Mouse (Mus musculus) CD4-positive naive resting alpha-beta T cell, adult 57 days (primary cell): ENCODE measurements around the gene Olfr706. TPM values are rescaled to one million over a fixed set of nuclear protein-coding genes. Genes with fewer than 3 reads are reported as not detected.

Source experiments
- total RNA-seq: library from RNA; stranded (reverse); gene quantifications from one replicate; pipeline ENCODE4 v1.2.4, GENCODE M21; 2023

The Olfr706 gene
- not detected for total RNA-seq

GRCm38 (mm10) chr7:106888062-106888461 is at the start of gene Olfr706:
Gene Olfr706, minus strand, starts transcription at chr7:106888162.

GRCm38 (mm10) chr7:106932119-106932518 is 44.2 kb upstream of the Olfr706 start, which contains the start of gene Olfr709-ps1:
Gene Olfr709-ps1, minus strand, starts transcription at chr7:106932219.

DNA sequence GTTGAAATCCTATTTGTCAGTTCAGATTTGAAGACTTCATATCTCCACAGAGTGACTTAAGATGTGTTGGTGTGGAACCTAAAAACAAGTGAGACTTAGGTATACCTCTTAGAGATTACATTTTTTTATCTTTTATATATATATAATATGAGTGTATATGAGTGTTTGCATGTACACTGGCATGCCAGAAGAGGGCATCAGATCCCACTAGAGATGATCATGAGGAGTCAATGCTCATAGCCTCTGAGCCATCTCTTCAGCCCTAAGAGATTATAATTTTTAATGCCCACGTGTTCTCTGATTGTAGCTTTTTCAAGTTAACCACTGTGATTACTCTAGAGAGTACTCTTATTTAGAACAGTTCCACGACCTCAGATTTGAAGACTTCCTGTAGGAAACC is 19.7 kb upstream of the Olfr706 start, which contains the start of gene Olfr1532-ps1:
Gene Olfr1532-ps1, plus strand, starts transcription at position 326 of the 400 bp plus-strand sequence.

GRCm38 (mm10) chr7:106901141-106901540 is 13.2 kb upstream of the Olfr706 start, which contains the start of gene Olfr707:
Gene Olfr707, minus strand, starts transcription at chr7:106901241.

GRCm38 (mm10) chr7:106876791-106877190 is 11.2 kb downstream of the Olfr706 start, which contains the start of gene Olfr705:
Gene Olfr705, minus strand, starts transcription at chr7:106876891.

GRCm38 (mm10) chr7:106862885-106863284 is 25.1 kb downstream of the Olfr706 start, which contains the start of gene Olfr704:
Gene Olfr704, plus strand, starts transcription at chr7:106863185.

DNA sequence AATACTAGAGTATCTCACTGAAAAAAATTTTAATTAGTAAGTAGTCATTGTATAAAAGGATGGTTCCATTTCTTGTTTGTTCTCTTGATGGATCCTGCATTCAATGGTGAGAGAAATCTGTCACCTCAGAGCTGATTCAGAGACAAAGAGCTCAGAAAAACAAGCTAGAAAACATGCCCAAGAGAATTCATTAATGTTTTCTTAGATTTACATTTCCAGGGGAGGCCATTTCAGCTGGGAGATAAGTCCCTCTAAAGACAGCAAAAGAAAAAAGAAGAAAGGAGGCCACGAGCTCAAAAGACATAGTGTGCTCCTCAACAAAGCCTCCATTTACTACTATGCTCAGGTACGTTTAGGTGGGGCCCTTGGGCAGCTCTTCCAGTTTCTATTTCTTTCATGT is 44.9 kb downstream of the Olfr706 start, which contains the start of gene Olfr703:
Gene Olfr703, plus strand, starts transcription at position 301 of the 400 bp plus-strand sequence.

GRCm38 (mm10) chr7:106833793-106834192 is 54.2 kb downstream of the Olfr706 start, which contains the start of gene Olfr702:
Gene Olfr702, minus strand, starts transcription at chr7:106833893.

Other genes starting within 250 kb of the Olfr706 start
- not detected for gene Olfr693, start 207.6 kb downstream of the Olfr706 start, total RNA-seq
- gene Olfr694, start 196.3 kb downstream of the Olfr706 start, total RNA-seq = not detected
- gene Olfr695, start 171.8 kb downstream of the Olfr706 start, total RNA-seq = not detected
- gene Olfr697, start 145.7 kb downstream of the Olfr706 start, total RNA-seq = not detected
- not detected for gene Olfr698, start 132.8 kb downstream of the Olfr706 start, total RNA-seq
- gene Olfr699, start 95.0 kb downstream of the Olfr706 start, total RNA-seq = not detected
- gene Olfr700, start 79.3 kb downstream of the Olfr706 start, total RNA-seq = not detected
- gene Olfr701, start 74.0 kb downstream of the Olfr706 start, total RNA-seq = not detected
- gene Olfr702, start 54.3 kb downstream of the Olfr706 start, total RNA-seq = not detected
- gene Olfr703, start 44.8 kb downstream of the Olfr706 start, total RNA-seq = not detected
- not detected for gene Olfr704, start 25.0 kb downstream of the Olfr706 start, total RNA-seq
- not detected for gene Olfr705, start 11.3 kb downstream of the Olfr706 start, total RNA-seq
- gene Olfr707, start 13.1 kb upstream of the Olfr706 start, total RNA-seq = not detected
- gene Olfr1532-ps1, start 19.8 kb upstream of the Olfr706 start, total RNA-seq = not detected
- 0.33 TPM for gene Olfr709-ps1, start 44.1 kb upstream of the Olfr706 start, total RNA-seq
- gene Olfr710, start 60.1 kb upstream of the Olfr706 start, total RNA-seq = not detected
- not detected for gene Olfr6, start 75.8 kb upstream of the Olfr706 start, total RNA-seq
- gene Olfr711, start 87.3 kb upstream of the Olfr706 start, total RNA-seq = not detected
- gene Olfr2, start 117.9 kb upstream of the Olfr706 start, total RNA-seq = not detected
- not detected for gene Olfr713, start 143.0 kb upstream of the Olfr706 start, total RNA-seq
- gene Olfr714, start 182.8 kb upstream of the Olfr706 start, total RNA-seq = not detected
- gene Olfr17, start 205.1 kb upstream of the Olfr706 start, total RNA-seq = not detected
- not detected for gene Olfr715b, start 222.2 kb upstream of the Olfr706 start, total RNA-seq
- gene Olfr715, start 242.9 kb upstream of the Olfr706 start, total RNA-seq = not detected